Mouse (Mus musculus): Measurements from ENCODE around the gene 5730522E02Rik. TPM values are rescaled to one million over a fixed set of nuclear protein-coding genes. Genes with fewer than 3 reads are reported as not detected.

5730522E02Rik gene
- polyA plus RNA-seq, 1 experiment from 2014 or later, result 2.7 TPM

- Histone ChIP-seq H3K4me1 (no peaks in the 10 kb centered on the region), H3K9ac (no peak overlapping the region), H3K9me3 (no peaks in the 10 kb centered on the region), H3K4me3 (replicated peaks) (no peak overlapping the region), H3K36me3 (no peaks in the 10 kb centered on the region), H3K4me2 (no peak overlapping the region), H3K27me3 (replicated peaks) (no peaks in the 10 kb centered on the region), H3K27ac (no peak overlapping the region)
- WGBS, result 61% methylated on average over 16 of the region's 16 CpGs
- ATAC-seq (ENCODE audit: insufficient read depth, low FRiP score, low read depth), result no peak
Measured at GRCm38 (mm10) chr11:25856629-25857568, 353.7 kb downstream of the 5730522E02Rik start.

- no peak for ATAC-seq (ENCODE audit: insufficient read depth, low FRiP score, low read depth)
- no peaks in the 10 kb centered on the region for H3K4me1 ChIP-seq
- no peaks in the 10 kb centered on the region for H3K36me3 ChIP-seq
- peak overlapping the region; percentile 24 for H3K4me2 ChIP-seq
- H3K9me3 ChIP-seq, result no peaks in the 10 kb centered on the region
- H3K9ac ChIP-seq, result no peak overlapping the region
- no peak overlapping the region for H3K27ac ChIP-seq
- H3K27me3 ChIP-seq (replicated peaks), result no peaks in the 10 kb centered on the region
- H3K4me3 ChIP-seq (replicated peaks), result no peak overlapping the region
- WGBS, result 39% methylated on average over 9 of the region's 9 CpGs
Measured at GRCm38 (mm10) chr11:25855794-25856193, 354.8 kb downstream of the 5730522E02Rik start.

GRCm38 (mm10) chr11:25854216-25854615, 356.3 kb downstream of the 5730522E02Rik start:
- no peaks in the 10 kb centered on the region for H3K4me1 ChIP-seq
- H3K9ac ChIP-seq, result no peak overlapping the region
- H3K36me3 ChIP-seq, result no peaks in the 10 kb centered on the region
- H3K4me2 ChIP-seq, result no peak overlapping the region
- no peak overlapping the region for H3K4me3 ChIP-seq (replicated peaks)
- H3K27ac ChIP-seq, result no peak overlapping the region
- no peaks in the 10 kb centered on the region for H3K9me3 ChIP-seq
- 77% methylated on average over 10 of the region's 10 CpGs for WGBS
- no peaks in the 10 kb centered on the region for H3K27me3 ChIP-seq (replicated peaks)
- no peak for ATAC-seq (ENCODE audit: insufficient read depth, low FRiP score, low read depth)

- no peak overlapping the region for H3K4me2 ChIP-seq
- 51% methylated on average over 5 of the region's 5 CpGs for WGBS
- H3K36me3 ChIP-seq, result no peaks in the 10 kb centered on the region
- H3K4me1 ChIP-seq, result no peaks in the 10 kb centered on the region
- H3K27me3 ChIP-seq (replicated peaks), result no peaks in the 10 kb centered on the region
- no peaks in the 10 kb centered on the region for H3K9me3 ChIP-seq
- H3K9ac ChIP-seq, result no peak overlapping the region
- no peak overlapping the region for H3K27ac ChIP-seq
- ATAC-seq (ENCODE audit: insufficient read depth, low FRiP score, low read depth), result no peak
- no peak overlapping the region for H3K4me3 ChIP-seq (replicated peaks)
Measured at GRCm38 (mm10) chr11:25853032-25853431, 357.5 kb downstream of the 5730522E02Rik start.

GRCm38 (mm10) chr11:25848824-25849644, 361.5 kb downstream of the 5730522E02Rik start:
- H3K9ac ChIP-seq, result no peak overlapping the region
- 63% methylated on average over 14 of the region's 14 CpGs for WGBS
- H3K4me2 ChIP-seq, result no peak overlapping the region
- H3K36me3 ChIP-seq, result no peaks in the 10 kb centered on the region
- no peak overlapping the region for H3K4me3 ChIP-seq (replicated peaks)
- no peaks in the 10 kb centered on the region for H3K9me3 ChIP-seq
- no peak for ATAC-seq (ENCODE audit: insufficient read depth, low FRiP score, low read depth)
- no peak overlapping the region for H3K27ac ChIP-seq
- H3K27me3 ChIP-seq (replicated peaks), result no peaks in the 10 kb centered on the region
- H3K4me1 ChIP-seq, result no peaks in the 10 kb centered on the region

GRCm38 (mm10) chr11:25838451-25838850, 372.1 kb downstream of the 5730522E02Rik start:
- Histone ChIP-seq H3K4me3 (replicated peaks) (no peak overlapping the region), H3K27ac (no peak overlapping the region), H3K4me2 (no peak overlapping the region), H3K9ac (no peak overlapping the region), H3K36me3 (no peaks in the 10 kb centered on the region), H3K27me3 (replicated peaks) (no peaks in the 10 kb centered on the region), H3K4me1 (no peaks in the 10 kb centered on the region), H3K9me3 (no peaks in the 10 kb centered on the region)
- no peak for ATAC-seq (ENCODE audit: insufficient read depth, low FRiP score, low read depth)
- 74% methylated on average over 1 of the region's 1 CpGs for WGBS

- H3K27me3 ChIP-seq (replicated peaks), result no peaks in the 10 kb centered on the region
- no peak overlapping the region for H3K27ac ChIP-seq
- ATAC-seq (ENCODE audit: insufficient read depth, low FRiP score, low read depth), result no peak
- no peaks in the 10 kb centered on the region for H3K36me3 ChIP-seq
- H3K9me3 ChIP-seq, result no peaks in the 10 kb centered on the region
- no peak overlapping the region for H3K4me2 ChIP-seq
- no peak overlapping the region for H3K4me3 ChIP-seq (replicated peaks)
- H3K9ac ChIP-seq, result no peak overlapping the region
- no peaks in the 10 kb centered on the region for H3K4me1 ChIP-seq
Measured at GRCm38 (mm10) chr11:25819789-25820188, 390.8 kb downstream of the 5730522E02Rik start.

- WGBS, result 75% methylated on average over 2 of the region's 2 CpGs
- ATAC-seq (ENCODE audit: insufficient read depth, low FRiP score, low read depth), result no peak
Measured at GRCm38 (mm10) chr11:25813446-25813845, 397.1 kb downstream of the 5730522E02Rik start.

GRCm38 (mm10) chr11:25787691-25788090, 422.9 kb downstream of the 5730522E02Rik start:
- Histone ChIP-seq H3K27ac (no peak overlapping the region), H3K4me3 (replicated peaks) (no peak overlapping the region), H3K4me1 (no peaks in the 10 kb centered on the region), H3K9me3 (no peaks in the 10 kb centered on the region), H3K36me3 (no peaks in the 10 kb centered on the region), H3K9ac (no peak overlapping the region), H3K4me2 (no peak overlapping the region), H3K27me3 (replicated peaks) (no peaks in the 10 kb centered on the region)
- 91% methylated on average over 1 of the region's 1 CpGs for WGBS
- no peak for ATAC-seq (ENCODE audit: insufficient read depth, low FRiP score, low read depth)

More at GRCm38 (mm10) chr11:25813446-25813845, 397.1 kb downstream of the 5730522E02Rik start:
- Histone ChIP-seq H3K4me1 (no peaks in the 10 kb centered on the region), H3K4me3 (replicated peaks) (no peak overlapping the region), H3K27me3 (replicated peaks) (no peaks in the 10 kb centered on the region), H3K9me3 (no peaks in the 10 kb centered on the region), H3K9ac (no peak overlapping the region), H3K4me2 (no peak overlapping the region), H3K27ac (no peak overlapping the region), H3K36me3 (no peaks in the 10 kb centered on the region)

- WGBS, result 84% methylated on average over 1 of the region's 1 CpGs
- H3K4me3 ChIP-seq (replicated peaks), result no peak overlapping the region
- no peaks in the 10 kb centered on the region for H3K4me1 ChIP-seq
- no peaks in the 10 kb centered on the region for H3K36me3 ChIP-seq
- H3K27ac ChIP-seq, result no peak overlapping the region
- no peaks in the 10 kb centered on the region for H3K27me3 ChIP-seq (replicated peaks)
- no peaks in the 10 kb centered on the region for H3K9me3 ChIP-seq
- no peak overlapping the region for H3K9ac ChIP-seq
- no peak overlapping the region for H3K4me2 ChIP-seq
- ATAC-seq (ENCODE audit: insufficient read depth, low FRiP score, low read depth), result no peak
Measured at GRCm38 (mm10) chr11:25772231-25772630, 438.3 kb downstream of the 5730522E02Rik start.

GRCm38 (mm10) chr11:25770991-25771568, 439.5 kb downstream of the 5730522E02Rik start:
- H3K9me3 ChIP-seq, result no peaks in the 10 kb centered on the region
- H3K4me3 ChIP-seq (replicated peaks), result no peak overlapping the region
- H3K36me3 ChIP-seq, result no peaks in the 10 kb centered on the region
- no peak overlapping the region for H3K4me2 ChIP-seq
- no peaks in the 10 kb centered on the region for H3K4me1 ChIP-seq
- H3K9ac ChIP-seq, result no peak overlapping the region
- ATAC-seq (ENCODE audit: insufficient read depth, low FRiP score, low read depth), result no peak
- WGBS, result 74% methylated on average over 3 of the region's 3 CpGs
- no peak overlapping the region for H3K27ac ChIP-seq
- H3K27me3 ChIP-seq (replicated peaks), result no peaks in the 10 kb centered on the region

Measured in stomach, embryonic 15.5 days (tissue).